Mouse (Mus musculus) layer of hippocampus, postnatal 36 days (tissue): Measurements from ENCODE around the gene Qpctl. TPM values are rescaled to one million over a fixed set of nuclear protein-coding genes. Genes with fewer than 3 reads are reported as not detected.

Source experiments
- DNase-seq, 2 experiments: peaks; one replicate each; pipeline ENCODE4 v3.0.0; 2022
- total RNA-seq, 2 experiments: library from RNA; stranded (reverse); gene quantifications; 2 replicates each; pipeline ENCODE4 v1.2.3; 2021

Qpctl gene
- total RNA-seq, 2 experiments from 2014 or later = 18.1 to 18.6 TPM

DNA sequence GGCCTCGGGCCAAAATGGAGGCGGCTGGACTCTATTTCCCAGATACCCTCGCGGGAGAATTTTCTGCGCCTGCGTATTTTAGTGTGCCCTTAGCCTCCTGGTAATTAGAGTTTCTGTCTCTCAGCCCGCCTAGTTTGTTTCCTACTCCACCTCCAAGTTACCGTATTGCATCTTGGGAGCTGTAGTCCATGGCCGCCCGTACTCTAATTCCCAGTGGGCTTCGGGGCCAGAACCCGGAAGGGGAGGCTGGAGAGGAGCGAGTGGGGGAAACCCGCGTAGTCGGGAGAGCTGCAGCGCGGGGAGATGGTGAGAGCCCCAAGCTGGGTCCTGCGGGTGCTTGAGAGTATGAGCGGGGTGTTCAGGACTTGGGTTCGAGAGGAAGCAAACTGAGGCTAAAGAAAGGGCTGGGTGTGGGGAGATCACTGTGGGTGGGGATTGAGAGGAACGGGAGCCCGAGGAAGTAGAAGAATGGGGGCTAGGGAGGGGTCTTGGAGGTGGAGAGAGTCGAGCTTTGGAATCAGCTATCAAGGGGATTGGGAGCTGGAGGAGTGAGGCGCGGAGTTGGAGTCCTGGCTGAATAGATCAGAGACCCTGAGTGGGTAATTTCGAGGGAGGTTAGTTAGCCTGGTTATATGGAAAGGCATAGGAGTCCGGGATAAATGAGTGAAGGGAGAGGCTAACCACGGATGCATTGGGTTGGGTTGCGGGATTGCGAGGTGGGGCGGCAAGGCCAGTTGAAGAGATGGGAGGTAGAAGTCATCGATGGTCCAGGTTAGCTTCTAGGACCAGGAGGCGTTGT lies 29.3 kb downstream of the Qpctl start, which contains the start of gene Fbxo46:
Gene Fbxo46 (plus strand): TSS at position 229 of the 799 bp plus-strand sequence.
- peak; percentile 93 for DNase-seq

DNA sequence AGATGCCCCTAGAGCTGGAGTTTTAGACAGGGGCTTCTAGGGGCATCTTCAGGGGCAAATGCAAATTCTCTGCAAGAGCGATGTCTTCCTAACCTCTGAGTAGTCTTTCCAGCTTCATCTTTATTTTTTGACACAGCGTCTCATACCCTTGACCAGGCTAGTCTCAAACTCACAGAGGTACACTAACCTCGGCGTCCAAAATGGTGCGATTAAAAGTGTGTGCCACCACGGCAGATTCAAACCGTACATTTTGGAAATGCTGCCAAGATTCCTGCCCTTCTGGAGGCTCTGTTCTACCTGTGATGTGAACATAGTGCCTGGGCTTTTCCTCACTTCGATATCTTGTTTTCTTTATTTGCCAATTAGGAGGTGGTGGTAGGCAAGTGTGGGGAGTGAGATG lies 30.0 kb downstream of the Qpctl start:
- DNase-seq = no peak

DNA sequence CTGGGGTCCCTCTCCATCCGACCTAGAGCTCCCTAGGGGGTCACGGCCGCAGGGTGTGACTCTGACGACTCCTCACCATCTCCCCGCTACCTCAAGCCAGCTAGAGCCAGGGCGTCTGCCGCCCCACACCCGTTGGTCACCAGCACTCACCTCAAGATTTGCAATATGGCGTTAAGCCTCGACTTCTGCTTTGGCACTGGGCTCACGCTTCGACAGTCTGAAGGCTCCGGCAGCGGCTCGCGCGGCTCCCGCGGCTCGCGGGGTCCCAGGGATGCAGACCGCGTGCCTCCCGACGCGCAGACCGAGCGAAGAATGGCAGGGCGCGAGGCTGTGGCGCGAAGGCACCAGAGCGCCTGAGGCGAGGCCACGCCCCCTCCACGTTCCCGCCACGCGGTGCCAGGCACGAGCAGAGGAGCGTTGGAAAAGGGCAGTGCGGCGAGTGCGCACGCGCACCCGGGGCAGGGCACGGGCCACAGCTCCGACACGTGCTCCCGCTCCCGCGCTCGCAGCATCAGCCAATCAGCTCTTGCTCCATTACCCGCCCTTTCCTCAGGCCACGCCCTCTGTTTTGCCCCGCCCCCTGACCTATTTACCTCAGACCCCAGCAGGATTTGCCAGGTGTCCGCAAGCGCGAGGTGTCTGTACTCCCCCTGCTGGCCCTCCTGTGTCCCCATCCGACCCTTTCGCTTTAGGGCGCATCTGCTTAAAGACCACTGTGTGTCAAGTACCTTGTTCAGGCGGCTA lies 30.9 kb downstream of the Qpctl start, which contains the start of gene Gm4969:
Gene Gm4969 (minus strand): TSS at position 341 of the 744 bp plus-strand sequence.
- peak; percentile 40 to 50 for DNase-seq

DNA sequence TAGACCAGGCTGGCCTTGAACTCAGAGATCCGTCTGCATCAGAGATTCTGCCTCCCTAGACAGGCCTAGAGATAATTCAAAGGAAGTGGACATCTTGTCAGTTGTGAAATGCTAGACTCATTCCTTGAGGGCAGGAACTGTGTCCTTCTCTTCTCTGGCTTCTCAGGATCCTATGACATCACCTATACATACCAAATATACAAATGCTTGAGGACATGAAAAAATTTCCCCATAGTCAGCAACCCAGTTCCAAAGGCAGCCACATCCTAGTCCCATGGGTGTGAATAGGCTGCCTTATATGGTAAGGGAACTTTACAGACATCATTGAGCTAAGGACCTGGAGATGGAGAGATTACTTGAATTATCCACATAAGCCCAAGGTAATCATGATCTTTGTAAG lies 39.5 kb downstream of the Qpctl start:
- DNase-seq = no peak

DNA sequence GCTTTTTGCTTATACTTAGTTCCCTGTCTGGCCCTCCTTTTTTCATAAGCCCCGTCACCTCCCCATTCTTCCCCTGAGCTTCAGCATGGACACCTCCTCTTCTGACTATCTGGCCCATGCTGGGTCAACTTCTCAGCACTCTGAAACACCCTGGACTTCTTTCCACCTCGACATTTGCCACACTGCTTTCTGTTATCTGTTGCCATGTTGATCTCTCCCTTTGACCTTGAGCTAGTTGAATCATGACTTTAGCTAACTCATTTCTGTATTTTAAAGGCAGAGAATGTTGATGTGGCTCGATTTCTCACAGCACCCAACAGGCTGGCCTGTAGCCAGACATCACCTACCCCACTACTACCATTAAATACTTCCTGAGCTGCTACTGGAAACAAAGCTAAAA lies 41.7 kb downstream of the Qpctl start:
- no peak for DNase-seq

DNA sequence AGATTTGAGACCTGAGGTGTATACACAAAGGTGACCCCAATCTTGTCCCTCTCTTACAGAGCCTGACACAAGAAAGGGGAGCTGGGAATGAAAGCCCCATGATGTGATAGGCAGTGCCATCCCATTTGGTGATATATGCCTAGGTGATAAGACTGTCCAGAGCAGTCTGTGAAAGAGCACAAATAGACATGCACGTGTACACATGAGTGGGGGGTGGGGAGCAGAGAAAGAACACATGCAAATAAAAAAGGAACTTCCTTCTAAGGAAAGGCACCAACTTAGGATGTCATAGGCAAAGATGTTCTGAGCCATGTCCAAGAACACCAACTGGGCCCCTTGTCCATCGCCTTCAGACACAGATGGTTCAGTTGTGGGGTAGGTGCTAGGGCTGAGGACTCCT lies 44.6 kb downstream of the Qpctl start:
- DNase-seq = no peak

DNA sequence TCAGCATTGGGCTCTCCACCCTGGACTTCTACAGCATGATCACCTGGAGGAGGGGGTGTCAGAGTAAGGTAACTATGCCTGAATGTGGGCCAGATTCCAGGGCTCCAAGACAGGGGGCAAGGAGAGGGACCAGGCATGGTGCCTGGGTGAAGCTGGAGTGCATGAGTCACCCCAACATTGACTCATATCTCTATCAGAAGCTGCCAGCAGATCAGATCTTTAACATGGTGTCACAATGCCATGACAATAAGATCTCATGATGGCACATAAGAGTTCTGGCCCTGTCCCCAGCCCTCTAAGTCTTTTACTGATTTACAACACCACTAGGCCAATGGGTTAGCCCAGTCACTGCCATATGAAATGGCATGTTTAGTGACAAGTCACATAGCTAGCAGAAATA lies 45.4 kb downstream of the Qpctl start:
- no peak for DNase-seq

DNA sequence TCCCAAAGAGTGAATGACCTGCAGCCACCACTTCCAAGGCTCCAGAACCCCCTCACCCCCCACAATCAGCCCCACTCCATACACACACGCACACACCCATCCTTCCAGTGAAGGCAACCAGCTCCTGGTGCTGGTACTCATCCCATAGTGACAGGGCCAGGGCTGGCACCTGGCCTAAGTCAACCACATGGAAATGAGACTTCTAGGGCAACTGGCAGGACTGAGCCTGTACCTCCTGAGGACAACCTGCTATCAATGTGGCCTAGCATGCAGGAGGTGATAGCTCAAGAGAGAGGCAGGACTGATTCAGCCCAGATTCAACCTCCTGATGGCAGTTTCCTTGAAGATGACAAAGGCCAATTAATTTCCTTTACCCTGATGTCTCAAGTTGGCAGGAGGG lies 48.8 kb downstream of the Qpctl start:
- no peak for DNase-seq

DNA sequence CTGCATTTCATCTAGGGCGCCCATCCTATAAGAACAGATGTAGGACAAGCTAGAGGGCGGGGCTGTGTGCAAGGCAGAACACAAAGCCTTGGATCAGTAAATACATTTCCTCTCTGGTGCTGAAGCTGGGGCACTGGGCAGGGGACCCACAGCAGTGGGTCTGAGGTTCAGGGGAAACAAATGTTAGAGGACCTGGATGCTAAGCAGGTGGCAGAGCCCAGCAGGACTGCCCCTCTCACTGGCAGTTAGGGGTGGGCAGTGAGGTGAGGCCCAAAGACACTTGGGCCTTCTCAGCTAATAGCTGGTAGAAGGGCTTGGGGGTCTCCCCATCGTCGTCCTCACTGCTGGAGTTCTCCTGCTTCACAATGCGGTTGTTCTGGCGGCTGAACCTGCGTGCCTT lies 50.3 kb downstream of the Qpctl start:
- DNase-seq = no peak

DNA sequence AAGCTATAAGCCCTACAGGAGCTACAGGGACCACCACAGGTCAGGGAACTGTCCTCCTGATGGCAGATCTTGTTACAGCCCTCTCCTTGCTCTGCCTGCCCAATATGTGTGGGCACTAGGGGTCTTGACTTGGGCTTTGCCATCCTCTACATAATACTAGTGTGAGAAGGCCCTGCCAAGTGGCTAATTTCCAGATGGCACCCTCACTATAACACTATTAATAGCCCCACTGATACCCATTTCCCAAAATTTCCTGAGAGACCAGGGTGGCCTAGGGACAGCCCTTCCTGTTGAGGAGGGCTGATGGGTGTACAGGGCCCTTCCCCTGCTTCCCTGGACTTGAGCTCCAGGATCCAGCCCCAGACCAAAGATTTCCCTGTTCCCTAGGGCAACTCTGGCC lies 51.2 kb downstream of the Qpctl start:
- DNase-seq = no peak

DNA sequence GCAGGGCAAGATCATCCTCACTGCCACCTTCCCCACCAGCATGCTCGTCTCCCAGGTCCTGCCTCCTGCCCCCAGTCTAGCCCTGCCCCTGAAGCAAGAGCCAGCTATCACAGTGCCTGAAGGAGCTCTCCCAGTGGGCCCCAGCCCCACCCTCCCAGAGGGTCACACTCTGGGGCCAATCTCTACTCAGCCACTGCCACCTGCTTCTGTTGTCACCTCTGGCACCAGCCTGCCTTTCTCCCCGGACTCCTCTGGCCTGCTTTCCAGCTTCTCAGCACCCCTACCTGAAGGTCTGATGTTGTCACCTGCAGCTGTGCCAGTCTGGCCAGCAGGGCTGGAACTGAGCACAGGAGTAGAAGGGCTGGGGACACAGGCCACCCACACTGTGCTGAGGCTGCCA lies 51.9 kb downstream of the Qpctl start:
- no peak for DNase-seq

DNA sequence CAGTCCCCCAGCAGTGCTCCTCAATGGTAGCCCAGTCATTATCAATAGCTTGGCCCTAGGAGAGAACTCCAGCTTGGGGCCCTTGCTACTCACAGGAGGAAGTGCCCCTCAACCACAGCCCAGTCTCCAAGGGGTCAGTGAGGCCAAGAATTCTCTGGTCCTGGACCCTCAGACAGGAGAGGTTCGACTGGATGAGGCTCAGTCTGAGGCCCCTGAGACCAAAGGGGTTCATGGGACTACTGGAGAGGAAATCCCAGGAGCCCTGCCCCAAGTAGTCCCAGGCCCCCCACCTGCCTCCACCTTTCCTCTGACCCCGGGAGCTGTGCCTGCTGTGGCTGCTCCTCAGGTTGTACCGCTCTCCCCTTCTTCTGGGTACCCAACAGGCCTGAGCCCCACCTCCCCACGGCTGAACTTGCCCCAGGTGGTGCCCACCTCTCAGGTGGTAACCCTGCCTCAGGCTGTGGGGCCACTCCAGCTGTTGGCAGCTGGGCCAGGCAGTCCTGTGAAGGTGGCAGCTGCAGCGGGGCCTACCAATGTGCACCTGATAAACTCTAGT lies 52.6 kb downstream of the Qpctl start:
- no peak for DNase-seq

DNA sequence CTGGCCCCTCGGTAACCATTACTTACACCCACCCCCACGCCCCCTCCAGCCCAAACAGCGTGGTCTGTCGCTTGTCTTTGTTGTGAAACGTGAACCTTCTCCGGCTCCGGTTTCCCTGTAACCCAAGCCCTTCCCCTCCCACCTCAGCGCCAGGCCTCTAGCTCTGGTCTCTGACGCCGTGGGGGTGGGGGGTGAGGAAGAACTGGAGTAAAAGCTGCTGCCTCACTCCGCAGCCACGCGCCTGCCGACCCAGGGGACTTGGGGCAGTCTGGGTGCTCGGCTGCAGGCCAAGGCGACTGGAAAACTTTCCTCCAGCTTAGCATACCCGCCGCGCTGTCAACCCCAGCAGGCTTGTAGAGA lies 53.4 kb downstream of the Qpctl start:
- no peak for DNase-seq

DNA sequence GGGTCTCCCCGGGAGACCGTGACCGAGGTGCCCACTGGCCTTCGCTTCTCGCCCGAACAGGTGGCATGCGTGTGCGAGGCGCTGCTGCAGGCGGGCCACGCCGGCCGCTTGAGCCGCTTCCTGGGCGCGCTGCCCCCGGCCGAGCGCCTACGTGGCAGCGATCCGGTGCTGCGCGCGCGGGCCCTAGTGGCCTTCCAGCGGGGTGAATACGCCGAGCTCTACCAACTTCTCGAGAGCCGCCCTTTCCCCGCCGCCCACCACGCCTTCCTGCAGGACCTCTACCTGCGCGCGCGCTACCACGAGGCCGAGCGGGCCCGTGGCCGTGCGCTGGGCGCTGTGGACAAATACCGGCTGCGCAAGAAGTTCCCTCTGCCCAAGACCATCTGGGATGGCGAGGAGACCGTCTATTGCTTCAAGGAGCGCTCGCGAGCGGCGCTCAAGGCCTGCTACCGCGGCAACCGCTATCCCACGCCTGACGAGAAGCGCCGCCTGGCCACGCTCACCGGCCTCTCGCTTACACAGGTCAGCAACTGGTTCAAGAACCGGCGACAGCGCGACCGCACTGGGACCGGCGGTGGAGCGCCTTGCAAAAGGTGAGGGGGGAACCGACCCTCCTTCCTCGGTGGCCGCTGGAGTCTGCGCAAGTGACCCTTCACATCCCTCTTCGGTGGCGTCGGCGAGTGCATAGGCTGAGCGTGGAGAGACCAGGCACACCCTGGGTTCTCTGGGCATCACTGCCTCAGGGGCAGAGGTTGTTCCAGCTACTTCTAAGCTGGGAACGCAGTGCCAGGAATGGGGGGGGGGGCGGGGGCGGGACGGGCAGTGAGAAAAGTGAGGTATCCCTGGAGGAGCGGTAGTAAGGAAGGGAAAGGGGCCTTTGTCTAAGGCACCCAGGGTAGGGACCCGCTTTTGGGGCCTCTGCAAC lies 54.0 kb downstream of the Qpctl start:
- DNase-seq = no peak

DNA sequence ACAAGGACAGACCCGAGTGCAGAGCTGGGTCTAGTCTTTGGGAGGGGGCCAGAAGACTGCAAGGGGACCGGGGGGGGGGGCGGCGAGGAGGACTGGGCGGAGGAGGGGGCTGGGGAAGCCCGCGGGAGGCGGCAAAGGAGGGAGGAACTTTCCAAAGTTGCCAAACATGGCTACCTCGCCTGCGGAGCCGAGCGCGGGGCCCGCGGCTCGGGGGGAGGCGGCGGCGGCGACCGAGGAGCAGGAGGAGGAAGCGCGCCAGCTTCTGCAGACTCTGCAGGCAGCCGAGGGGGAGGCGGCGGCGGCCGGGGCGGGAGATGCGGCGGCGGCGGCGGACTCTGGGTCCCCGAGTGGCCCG lies 54.6 kb downstream of the Qpctl start, which contains the start of gene Six5:
Gene Six5 (plus strand): TSS at position 124 of the 355 bp plus-strand sequence.
- DNase-seq = no peak

DNA sequence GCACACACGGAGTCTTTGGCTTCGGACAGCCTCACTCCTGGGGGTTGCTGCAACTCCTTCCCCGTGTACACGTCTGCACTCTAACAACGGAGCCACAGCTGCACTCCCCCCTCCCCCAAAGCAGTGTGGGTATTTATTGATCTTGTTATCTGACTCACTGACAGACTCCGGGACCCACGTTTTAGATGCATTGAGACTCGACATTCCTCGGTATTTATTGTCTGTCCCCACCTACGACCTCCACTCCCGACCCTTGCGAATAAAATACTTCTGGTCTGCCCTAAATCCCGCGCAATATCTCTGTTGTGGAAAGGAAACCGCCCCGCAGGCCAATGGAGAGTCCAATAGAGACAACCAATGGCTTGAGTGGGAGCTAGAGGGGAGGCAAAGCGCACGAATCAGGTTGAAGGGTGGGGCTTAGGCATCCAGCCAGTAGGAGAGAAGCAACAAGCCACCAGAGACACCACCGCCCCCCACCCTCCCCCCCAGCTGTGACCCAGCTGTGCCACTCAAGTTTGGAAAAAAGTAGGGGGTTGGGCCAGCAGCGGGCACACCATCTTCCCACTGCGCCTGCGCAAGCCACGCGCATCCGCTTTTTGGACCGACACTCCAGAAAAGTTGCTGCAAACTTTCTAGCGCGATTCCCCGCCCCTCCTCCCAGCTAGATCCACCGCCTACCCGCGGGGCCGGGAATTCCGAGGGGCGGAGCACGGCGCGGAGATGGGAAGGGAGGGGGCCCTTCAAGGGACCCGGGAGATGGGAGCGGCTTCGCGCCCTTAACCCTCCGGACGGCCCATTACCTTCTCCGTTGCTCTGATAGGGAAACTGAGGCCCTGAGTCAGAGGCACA lies 55.3 kb downstream of the Qpctl start:
- DNase-seq = peak; percentile 79 to 84

DNA sequence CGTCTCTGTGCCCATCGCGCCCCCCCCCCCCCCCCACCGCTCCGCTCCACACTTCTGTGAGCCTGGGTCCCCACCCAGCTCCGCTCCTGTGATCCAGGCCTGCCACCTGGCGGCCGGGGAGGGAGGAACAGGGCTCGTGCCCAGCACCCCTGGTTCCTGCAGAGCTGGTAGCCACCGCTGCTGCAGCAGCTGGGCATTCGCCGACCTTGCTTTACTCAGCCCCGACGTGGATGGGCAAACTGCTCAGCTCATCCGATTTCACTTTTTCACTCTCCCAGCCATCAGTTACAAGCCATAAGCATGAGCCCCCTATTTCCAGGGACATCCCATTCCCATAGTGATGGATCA lies 55.9 kb downstream of the Qpctl start:
- peak; percentile 67 to 73 for DNase-seq

DNA sequence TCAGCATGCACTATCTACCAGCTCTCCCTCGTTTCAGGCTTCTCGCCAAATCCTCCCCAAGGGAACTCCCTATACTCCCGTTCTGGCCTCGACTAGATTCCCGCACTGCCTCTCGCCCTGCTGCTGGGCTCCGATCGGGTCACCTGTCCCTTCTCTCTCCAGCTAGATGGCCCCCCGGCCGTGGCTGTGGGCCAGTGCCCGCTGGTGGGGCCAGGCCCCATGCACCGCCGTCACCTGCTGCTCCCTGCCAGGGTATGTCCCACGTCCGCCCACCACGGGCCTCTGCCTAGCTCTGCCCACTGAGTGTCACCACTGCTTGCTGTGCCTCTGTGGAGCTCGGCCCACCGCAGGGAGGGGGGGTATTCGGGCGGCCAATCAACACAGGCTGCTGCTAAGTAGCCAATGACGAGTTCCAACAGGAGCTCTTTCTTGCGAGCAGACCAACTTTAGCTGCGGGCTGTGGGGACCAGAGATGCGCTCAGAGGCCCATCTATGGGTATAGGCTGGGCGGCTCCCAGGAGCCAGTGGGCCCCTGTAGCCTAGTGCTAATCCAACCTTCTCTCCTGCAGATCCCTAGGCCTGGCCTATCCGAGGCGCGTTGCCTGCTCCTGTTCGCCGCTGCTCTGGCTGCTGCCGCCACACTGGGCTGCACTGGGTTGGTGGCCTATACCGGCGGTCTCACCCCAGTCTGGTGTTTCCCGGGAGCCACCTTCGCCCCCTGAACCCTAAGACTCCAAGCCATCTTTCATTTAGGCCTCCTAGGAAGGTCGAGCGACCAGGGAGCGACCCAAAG lies 56.5 kb downstream of the Qpctl start:
- DNase-seq = no peak

DNA sequence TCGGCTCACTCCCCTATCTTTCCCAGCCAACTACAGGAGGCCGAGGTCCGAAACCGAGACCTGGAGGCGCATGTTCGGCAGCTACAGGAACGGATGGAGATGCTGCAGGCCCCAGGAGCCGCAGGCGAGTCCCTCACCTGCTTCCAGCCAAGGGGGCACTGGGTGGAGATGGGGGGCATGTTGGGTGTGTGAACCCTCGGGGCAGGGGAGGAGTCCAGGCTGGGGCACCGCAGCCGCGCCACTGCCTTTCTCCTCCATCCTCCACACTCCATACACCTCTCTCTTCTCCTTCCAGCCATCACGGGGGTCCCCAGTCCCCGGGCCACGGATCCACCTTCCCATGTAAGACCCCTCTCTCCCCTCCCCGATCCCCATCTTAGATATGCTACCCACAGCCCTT lies 57.2 kb downstream of the Qpctl start:
- DNase-seq = no peak
